Mouse (Mus musculus): ENCODE results near the gene Palm3. TPM values are rescaled to one million over a fixed set of nuclear protein-coding genes. Genes with fewer than 3 reads are reported as not detected.
"Not testable (repeated sequence)": the region's sequence is repeated elsewhere in the genome, so short reads cannot be mapped to it uniquely, and the experiment has no call there.

Gene Palm3
- polyA plus RNA-seq, 1 experiment from 2014 or later, result 3.2 TPM

DNA sequence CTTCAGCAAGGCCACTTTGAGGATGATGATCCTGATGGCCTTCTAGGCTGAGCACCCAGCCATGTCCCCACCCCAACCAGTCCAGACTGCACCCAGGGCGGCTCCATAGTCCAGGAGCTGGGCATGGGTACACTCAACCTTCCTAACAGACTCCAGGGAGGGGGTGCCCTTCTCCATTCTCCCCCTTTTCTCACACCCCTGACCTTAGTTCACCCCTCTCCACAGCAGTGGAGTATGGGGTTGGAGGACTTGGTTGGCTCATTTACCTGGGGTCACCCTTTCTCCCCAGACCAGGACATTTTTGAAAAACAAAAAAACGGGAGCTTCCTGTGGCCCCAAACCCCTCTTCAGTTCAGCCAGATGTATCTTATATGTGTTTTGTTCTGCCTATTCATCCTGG is 21.4 kb upstream of the Palm3 start:
- Histone ChIP-seq H3K4me2 (replicated peaks; ENCODE audit: low read depth, low read length) (no peak overlapping the region), H3K36me3 (ENCODE audit: control insufficient read depth, insufficient read depth, low read length) (peaks cover 23% of the 10 kb centered on the region; the same call in 1 of the 2 replicates), H3K9ac (replicated peaks; ENCODE audit: low read depth, low read length) (no peak overlapping the region; the same call in 1 of the 2 replicates), H3K27me3 (ENCODE audit: control insufficient read depth, insufficient read depth, low read length) (no peaks in the 10 kb centered on the region), H3K4me3 (ENCODE audit: low read depth, low read length) (0 out of 2 replicates have a peak overlapping the region, but pooled peaks have one; percentile 72), H3K4me1 (ENCODE audit: control insufficient read depth, insufficient read depth, low read length) (peaks cover 18% of the 10 kb centered on the region), H3K27ac (ENCODE audit: low read length) (no peak overlapping the region), H3K9me3 (ENCODE audit: control insufficient read depth, low read depth, low read length) (no peaks in the 10 kb centered on the region)
- no peak for ATAC-seq (ENCODE audit: insufficient number of reproducible peaks, insufficient read depth, low FRiP score, low read depth)
- WGBS, result 82% methylated on average over 2 of the region's 2 CpGs

DNA sequence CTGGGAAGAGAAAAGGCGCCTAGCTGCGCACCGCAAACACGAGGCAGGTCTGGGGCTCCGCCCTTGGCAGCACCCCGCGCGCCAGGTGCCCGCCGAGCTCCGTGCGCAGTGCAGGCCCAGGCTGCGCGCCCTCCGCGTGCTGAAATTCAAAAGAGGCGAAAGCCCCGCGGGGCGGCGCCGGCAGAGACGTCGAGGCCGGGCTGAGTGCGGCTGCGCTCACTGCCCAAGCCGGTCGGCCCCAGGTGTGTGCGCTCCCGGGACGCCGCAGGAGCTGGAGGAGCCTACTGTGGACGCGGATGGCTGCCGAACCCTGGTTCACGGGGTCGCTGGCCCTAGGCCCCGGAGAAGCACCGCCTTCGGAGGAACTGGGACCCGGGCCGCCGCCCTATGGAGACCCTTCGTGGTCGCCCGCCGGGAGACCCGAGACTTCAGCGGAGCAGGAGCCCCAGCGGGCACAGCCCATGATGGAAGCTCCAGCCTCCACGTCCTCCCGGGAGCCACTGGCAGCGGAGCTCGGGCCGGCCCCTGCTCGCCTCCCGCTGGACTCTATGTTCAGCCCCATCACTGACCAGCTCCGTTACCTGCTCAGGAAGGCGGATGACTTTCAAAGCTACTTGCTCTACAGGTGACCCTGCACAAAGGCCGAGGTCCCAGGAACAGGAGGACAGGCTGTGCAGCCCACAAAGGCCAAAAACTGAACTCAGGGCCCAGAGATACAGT is 19.8 kb upstream of the Palm3 start, which contains the start of gene 1700067K01Rik:
Gene 1700067K01Rik (plus strand): TSS at position 222 of the 720 bp plus-strand sequence.
- Histone ChIP-seq H3K4me2 (replicated peaks; ENCODE audit: low read depth, low read length) (0 out of 2 replicates have a peak within 1 kb of the TSS, but pooled peaks have one; percentile 7), H3K27ac (ENCODE audit: low read length) (no peak within 1 kb of the TSS), H3K4me3 (ENCODE audit: low read depth, low read length) (no peak within 1 kb of the TSS; the same call in 1 of the 2 replicates), H3K27me3 (ENCODE audit: control insufficient read depth, insufficient read depth, low read length) (no peaks in the 10 kb centered on the region), H3K36me3 (ENCODE audit: control insufficient read depth, insufficient read depth, low read length) (peaks cover 20% of the 10 kb centered on the region; the same call in 1 of the 2 replicates), H3K9me3 (ENCODE audit: control insufficient read depth, low read depth, low read length) (no peaks in the 10 kb centered on the region), H3K9ac (replicated peaks; ENCODE audit: low read depth, low read length) (no peak within 1 kb of the TSS; the same call in 1 of the 2 replicates), H3K4me1 (ENCODE audit: control insufficient read depth, insufficient read depth, low read length) (peaks cover 21% of the 10 kb centered on the region)
- WGBS, result 35% methylated on average over 60 of the region's 61 CpGs
- ATAC-seq (ENCODE audit: insufficient number of reproducible peaks, insufficient read depth, low FRiP score, low read depth), result no peak

GRCm38 (mm10) chr8:84002957-84003611 is 18.2 kb upstream of the Palm3 start:
- Histone ChIP-seq H3K4me2 (replicated peaks; ENCODE audit: low read depth, low read length) (no peak overlapping the region), H3K27me3 (ENCODE audit: control insufficient read depth, insufficient read depth, low read length) (no peaks in the 10 kb centered on the region), H3K27ac (ENCODE audit: low read length) (no peak overlapping the region), H3K4me3 (ENCODE audit: low read depth, low read length) (no peak overlapping the region), H3K36me3 (ENCODE audit: control insufficient read depth, insufficient read depth, low read length) (peaks cover 20% of the 10 kb centered on the region; the same call in 1 of the 2 replicates), H3K9ac (replicated peaks; ENCODE audit: low read depth, low read length) (no peak overlapping the region), H3K9me3 (ENCODE audit: control insufficient read depth, low read depth, low read length) (no peaks in the 10 kb centered on the region), H3K4me1 (ENCODE audit: control insufficient read depth, insufficient read depth, low read length) (peaks cover 21% of the 10 kb centered on the region)
- no peak for ATAC-seq (ENCODE audit: insufficient number of reproducible peaks, insufficient read depth, low FRiP score, low read depth)
- 64% methylated on average over 12 of the region's 12 CpGs for WGBS

GRCm38 (mm10) chr8:84003612-84004246 is 17.5 kb upstream of the Palm3 start:
- WGBS, result 71% methylated on average over 6 of the region's 6 CpGs
- no peaks in the 10 kb centered on the region for H3K9me3 ChIP-seq (ENCODE audit: control insufficient read depth, low read depth, low read length)
- H3K9ac ChIP-seq (replicated peaks; ENCODE audit: low read depth, low read length), result peak overlapping the region; percentile 53; the same call in 1 of the 2 replicates
- H3K4me2 ChIP-seq (replicated peaks; ENCODE audit: low read depth, low read length), result peak overlapping the region; percentile 91
- H3K4me1 ChIP-seq (ENCODE audit: control insufficient read depth, insufficient read depth, low read length), result peaks cover 20% of the 10 kb centered on the region
- no peaks in the 10 kb centered on the region for H3K27me3 ChIP-seq (ENCODE audit: control insufficient read depth, insufficient read depth, low read length)
- peaks cover 20% of the 10 kb centered on the region; the same call in 1 of the 2 replicates for H3K36me3 ChIP-seq (ENCODE audit: control insufficient read depth, insufficient read depth, low read length)
- no peak overlapping the region for H3K27ac ChIP-seq (ENCODE audit: low read length)
- ATAC-seq (ENCODE audit: insufficient number of reproducible peaks, insufficient read depth, low FRiP score, low read depth), result no peak
- peak overlapping the region; percentile 52; the same call in 1 of the 2 replicates for H3K4me3 ChIP-seq (ENCODE audit: low read depth, low read length)

DNA sequence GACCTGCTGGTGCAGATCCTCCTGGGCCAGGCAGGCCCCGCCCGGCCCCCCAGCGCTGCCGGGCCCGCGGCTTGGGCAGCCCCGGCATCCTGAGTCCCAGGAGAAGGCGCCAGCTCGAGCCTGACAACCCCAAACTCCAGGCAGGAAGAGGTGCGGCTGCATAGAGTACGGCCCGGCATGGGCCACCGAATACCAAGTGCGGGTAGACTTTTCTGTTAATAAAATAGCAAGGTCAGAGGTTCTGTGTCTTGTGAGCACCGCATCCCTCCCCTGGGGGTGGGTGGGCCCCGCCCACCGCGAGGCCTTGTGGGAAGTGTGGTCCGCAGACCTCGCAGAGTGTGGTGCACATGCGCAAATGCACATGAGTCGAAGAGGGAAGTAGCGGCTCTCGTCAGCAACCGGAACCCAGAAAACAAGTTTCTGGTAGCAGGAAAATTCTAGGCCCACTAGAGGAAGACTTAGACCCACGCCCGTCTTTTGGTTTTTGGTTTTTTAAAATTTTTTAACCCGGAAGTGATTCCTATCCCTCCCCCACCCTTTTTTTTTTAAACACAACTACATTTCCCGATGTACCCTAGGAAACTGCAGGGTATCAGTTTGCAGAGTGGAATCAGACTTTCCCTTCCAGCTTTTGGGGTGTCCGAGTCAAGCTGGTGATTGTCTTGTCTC is 16.6 kb upstream of the Palm3 start:
- Histone ChIP-seq H3K27me3 (ENCODE audit: control insufficient read depth, insufficient read depth, low read length) (no peaks in the 10 kb centered on the region), H3K9me3 (ENCODE audit: control insufficient read depth, low read depth, low read length) (no peaks in the 10 kb centered on the region), H3K4me3 (ENCODE audit: low read depth, low read length) (peak overlapping the region; percentile 52), H3K27ac (ENCODE audit: low read length) (peak overlapping the region; percentile 77), H3K4me2 (replicated peaks; ENCODE audit: low read depth, low read length) (peak overlapping the region; percentile 91), H3K4me1 (ENCODE audit: control insufficient read depth, insufficient read depth, low read length) (peaks cover 11% of the 10 kb centered on the region; the same call in 1 of the 2 replicates), H3K9ac (replicated peaks; ENCODE audit: low read depth, low read length) (peak overlapping the region; percentile 53), H3K36me3 (ENCODE audit: control insufficient read depth, insufficient read depth, low read length) (peaks cover 15% of the 10 kb centered on the region; the same call in 1 of the 2 replicates)
- WGBS, result 2% methylated on average over 30 of the region's 30 CpGs
- ATAC-seq (ENCODE audit: insufficient number of reproducible peaks, insufficient read depth, low FRiP score, low read depth), result peak; percentile 78; the same call in 1 of the 2 replicates

- WGBS, result 92% methylated on average over 7 of the region's 7 CpGs
- not testable (repeated sequence) for H3K27me3 ChIP-seq (ENCODE audit: control insufficient read depth, insufficient read depth, low read length); H3K4me2 ChIP-seq (replicated peaks; ENCODE audit: low read depth, low read length); ATAC-seq (ENCODE audit: insufficient number of reproducible peaks, insufficient read depth, low FRiP score, low read depth); H3K27ac ChIP-seq (ENCODE audit: low read length); H3K9ac ChIP-seq (replicated peaks; ENCODE audit: low read depth, low read length); H3K4me3 ChIP-seq (ENCODE audit: low read depth, low read length); H3K9me3 ChIP-seq (ENCODE audit: control insufficient read depth, low read depth, low read length); H3K36me3 ChIP-seq (ENCODE audit: control insufficient read depth, insufficient read depth, low read length)
- H3K4me1 ChIP-seq (ENCODE audit: control insufficient read depth, insufficient read depth, low read length), result peaks cover 11% of the 10 kb centered on the region; the same call in 1 of the 2 replicates
Measured at GRCm38 (mm10) chr8:84005502-84005901, 15.8 kb upstream of the Palm3 start.

- Histone ChIP-seq H3K9ac (replicated peaks; ENCODE audit: low read depth, low read length) (no peak overlapping the region), H3K4me3 (ENCODE audit: low read depth, low read length) (no peak overlapping the region), H3K27me3 (ENCODE audit: control insufficient read depth, insufficient read depth, low read length) (peaks cover 26% of the 10 kb centered on the region), H3K4me2 (replicated peaks; ENCODE audit: low read depth, low read length) (no peak overlapping the region), H3K9me3 (ENCODE audit: control insufficient read depth, low read depth, low read length) (no peaks in the 10 kb centered on the region), H3K36me3 (ENCODE audit: control insufficient read depth, insufficient read depth, low read length) (no peaks in the 10 kb centered on the region), H3K27ac (ENCODE audit: low read length) (no peak overlapping the region), H3K4me1 (ENCODE audit: control insufficient read depth, insufficient read depth, low read length) (peaks cover 24% of the 10 kb centered on the region)
- no peak for ATAC-seq (ENCODE audit: insufficient number of reproducible peaks, insufficient read depth, low FRiP score, low read depth)
- 24% methylated on average over 7 of the region's 7 CpGs for WGBS
Measured at GRCm38 (mm10) chr8:84008362-84008761, 12.9 kb upstream of the Palm3 start.

GRCm38 (mm10) chr8:84009876-84010275 is 11.4 kb upstream of the Palm3 start:
- no peak overlapping the region for H3K27ac ChIP-seq (ENCODE audit: low read length)
- WGBS, result under 1% methylated on average over 11 of the region's 11 CpGs
- H3K27me3 ChIP-seq (ENCODE audit: control insufficient read depth, insufficient read depth, low read length), result peaks cover 28% of the 10 kb centered on the region
- no peak overlapping the region for H3K9ac ChIP-seq (replicated peaks; ENCODE audit: low read depth, low read length)
- ATAC-seq (ENCODE audit: insufficient number of reproducible peaks, insufficient read depth, low FRiP score, low read depth), result peak; percentile 30; the same call in 1 of the 2 replicates
- no peak overlapping the region for H3K4me3 ChIP-seq (ENCODE audit: low read depth, low read length)
- peaks cover 16% of the 10 kb centered on the region for H3K4me1 ChIP-seq (ENCODE audit: control insufficient read depth, insufficient read depth, low read length)
- no peaks in the 10 kb centered on the region for H3K9me3 ChIP-seq (ENCODE audit: control insufficient read depth, low read depth, low read length)
- H3K4me2 ChIP-seq (replicated peaks; ENCODE audit: low read depth, low read length), result peak overlapping the region; percentile 92; the same call in 1 of the 2 replicates
- H3K36me3 ChIP-seq (ENCODE audit: control insufficient read depth, insufficient read depth, low read length), result no peaks in the 10 kb centered on the region
